Mouse (Mus musculus): ENCODE measurements around the gene Fmo3. TPM values are rescaled to one million over a fixed set of nuclear protein-coding genes. Genes with fewer than 3 reads are reported as not detected.

Gene Fmo3
- polyA plus RNA-seq, 1 experiment: not detected

DNA sequence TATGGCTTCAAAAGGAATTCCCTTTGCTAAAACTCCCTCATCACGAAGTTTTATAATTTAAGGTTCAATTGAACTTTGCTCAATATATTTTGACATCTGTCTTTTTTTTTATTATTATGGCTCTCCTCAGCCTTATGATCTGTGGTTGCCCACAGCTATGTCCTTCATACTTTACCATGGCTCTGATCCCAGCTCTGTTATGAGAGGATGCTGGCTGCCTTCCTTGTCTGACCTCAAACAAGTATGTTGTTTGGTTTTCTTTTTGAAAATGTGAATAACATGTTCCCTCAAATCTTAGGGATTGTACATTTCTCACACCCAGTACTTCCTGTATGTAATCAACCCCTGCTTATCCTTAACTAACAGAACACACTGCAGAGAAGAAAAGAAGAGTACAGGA lies 26.9 kb downstream of the Fmo3 start:
- H3K79me2 ChIP-seq (ENCODE audit: control insufficient read depth, insufficient read depth): no peaks in the 10 kb centered on the region
- H3K27me3 ChIP-seq (ENCODE audit: control insufficient read depth, insufficient read depth, insufficient read length): no peaks in the 10 kb centered on the region
- TF ChIP-seq SRF (IDR thresholded peaks at IDR 0.05; ENCODE audit: control insufficient read depth, insufficient read length, low read depth): no peak
- no peak for TF ChIP-seq TCF3 (IDR thresholded peaks at IDR 0.05; ENCODE audit: insufficient read length, low read depth)
- TF ChIP-seq USF1 (IDR thresholded peaks at IDR 0.05; ENCODE audit: low read depth): no peak
- TF ChIP-seq MYOD1 (IDR thresholded peaks at IDR 0.05; ENCODE audit: control insufficient read depth in 1 of 3, insufficient read length in 2 of 3, low read depth in 2 of 3): no peak
- TF ChIP-seq MAX (IDR thresholded peaks at IDR 0.05; ENCODE audit: low read depth): no peak
- TF ChIP-seq E2F4 (IDR thresholded peaks at IDR 0.05; ENCODE audit: insufficient read depth): no peak
- TF ChIP-seq MYOG (IDR thresholded peaks at IDR 0.05; ENCODE audit: control insufficient read depth in 1 of 3, insufficient read depth in 1 of 3, insufficient read length in 2 of 3, low read depth in 2 of 3): no peak
- no peak for TF ChIP-seq CEBPB (IDR thresholded peaks at IDR 0.05; ENCODE audit: insufficient read depth, poor library complexity, severe bottlenecking)
- TF ChIP-seq REST (IDR thresholded peaks at IDR 0.05; ENCODE audit: insufficient read depth, insufficient read length): no peak
- no peak for TF ChIP-seq POLR2A (IDR thresholded peaks at IDR 0.05; ENCODE audit: insufficient read length, low read depth)
- TF ChIP-seq TCF12 (IDR thresholded peaks at IDR 0.05; ENCODE audit: insufficient read depth, poor library complexity, severe bottlenecking): no peak
- TF ChIP-seq POLR2AphosphoS2 (IDR thresholded peaks at IDR 0.05; ENCODE audit: insufficient read length, low read depth): no peak
- no peak overlapping the region for H3K4me2 ChIP-seq (ENCODE audit: low read depth)
- H3K4me3 ChIP-seq: no peak overlapping the region
- H3K36me3 ChIP-seq (ENCODE audit: control insufficient read depth, insufficient read depth): no peaks in the 10 kb centered on the region
- H3ac ChIP-seq (ENCODE audit: control insufficient read depth, insufficient read length): no peak overlapping the region

DNA sequence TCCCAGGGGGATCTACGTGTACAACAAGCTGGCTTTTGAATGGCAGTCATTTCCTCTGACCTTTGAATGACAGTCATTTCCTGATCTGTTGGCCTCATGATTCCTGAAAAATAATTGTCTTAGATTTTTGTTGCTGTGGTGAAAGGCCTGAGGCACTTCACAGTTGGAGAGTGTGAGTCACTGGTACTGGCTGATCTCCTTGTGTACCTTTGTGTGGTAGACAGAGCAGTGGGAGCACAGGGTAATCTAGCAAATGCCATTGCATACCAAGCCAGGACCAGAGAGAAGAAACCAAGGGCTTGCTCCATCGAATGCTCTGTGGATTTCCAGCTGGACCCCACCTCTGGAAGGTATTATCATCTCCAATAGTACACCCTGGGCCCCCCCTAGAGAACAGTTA lies 31.2 kb downstream of the Fmo3 start:
- Histone ChIP-seq H3K4me2 (ENCODE audit: low read depth) (no peak overlapping the region), H3K36me3 (ENCODE audit: control insufficient read depth, insufficient read depth) (no peaks in the 10 kb centered on the region), H3K4me3 (no peak overlapping the region), H3K79me2 (ENCODE audit: control insufficient read depth, insufficient read depth) (no peaks in the 10 kb centered on the region), H3K27me3 (ENCODE audit: control insufficient read depth, insufficient read depth, insufficient read length) (no peaks in the 10 kb centered on the region), H3ac (ENCODE audit: control insufficient read depth, insufficient read length) (no peak overlapping the region)
- TF ChIP-seq REST (IDR thresholded peaks at IDR 0.05; ENCODE audit: insufficient read depth, insufficient read length): no peak
- TF ChIP-seq USF1 (IDR thresholded peaks at IDR 0.05; ENCODE audit: low read depth): no peak
- no peak for TF ChIP-seq MYOG (IDR thresholded peaks at IDR 0.05; ENCODE audit: control insufficient read depth in 1 of 3, insufficient read depth in 1 of 3, insufficient read length in 2 of 3, low read depth in 2 of 3)
- TF ChIP-seq CEBPB (IDR thresholded peaks at IDR 0.05; ENCODE audit: insufficient read depth, poor library complexity, severe bottlenecking): no peak
- TF ChIP-seq SRF (IDR thresholded peaks at IDR 0.05; ENCODE audit: control insufficient read depth, insufficient read length, low read depth): no peak
- TF ChIP-seq MAX (IDR thresholded peaks at IDR 0.05; ENCODE audit: low read depth): no peak
- TF ChIP-seq TCF3 (IDR thresholded peaks at IDR 0.05; ENCODE audit: insufficient read length, low read depth): no peak
- TF ChIP-seq MYOD1 (IDR thresholded peaks at IDR 0.05; ENCODE audit: control insufficient read depth in 1 of 3, insufficient read length in 2 of 3, low read depth in 2 of 3): no peak

DNA sequence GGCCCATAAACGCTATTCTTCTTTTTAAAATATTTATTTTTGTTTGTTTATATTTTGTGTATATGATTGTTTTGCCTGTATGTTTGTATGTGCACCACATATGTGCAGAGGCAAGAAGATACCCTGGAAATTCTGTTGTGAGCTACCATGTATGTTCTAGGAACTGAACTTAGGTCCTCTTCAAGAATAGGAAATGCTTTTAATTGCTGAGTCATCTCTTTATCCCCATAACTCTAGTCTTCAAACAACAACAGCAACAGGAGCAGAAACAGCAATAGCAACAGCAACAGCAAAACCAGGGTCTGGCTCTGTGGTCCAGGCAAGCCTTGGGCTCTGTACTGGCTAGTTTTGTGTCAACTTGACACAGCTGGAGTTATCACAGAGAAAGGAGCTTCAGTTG lies 34.6 kb downstream of the Fmo3 start:
- Histone ChIP-seq H3K27me3 (ENCODE audit: control insufficient read depth, insufficient read depth, insufficient read length) (no peaks in the 10 kb centered on the region), H3ac (ENCODE audit: control insufficient read depth, insufficient read length) (no peak overlapping the region), H3K4me3 (no peak overlapping the region), H3K36me3 (ENCODE audit: control insufficient read depth, insufficient read depth) (no peaks in the 10 kb centered on the region), H3K4me2 (ENCODE audit: low read depth) (no peak overlapping the region), H3K79me2 (ENCODE audit: control insufficient read depth, insufficient read depth) (no peaks in the 10 kb centered on the region)
- TF ChIP-seq POLR2AphosphoS2 (IDR thresholded peaks at IDR 0.05; ENCODE audit: insufficient read length, low read depth) (no peak), MYOD1 (IDR thresholded peaks at IDR 0.05; ENCODE audit: control insufficient read depth in 1 of 3, insufficient read length in 2 of 3, low read depth in 2 of 3) (no peak), E2F4 (IDR thresholded peaks at IDR 0.05; ENCODE audit: insufficient read depth) (no peak), MAX (IDR thresholded peaks at IDR 0.05; ENCODE audit: low read depth) (no peak), TCF12 (IDR thresholded peaks at IDR 0.05; ENCODE audit: insufficient read depth, poor library complexity, severe bottlenecking) (no peak)

DNA sequence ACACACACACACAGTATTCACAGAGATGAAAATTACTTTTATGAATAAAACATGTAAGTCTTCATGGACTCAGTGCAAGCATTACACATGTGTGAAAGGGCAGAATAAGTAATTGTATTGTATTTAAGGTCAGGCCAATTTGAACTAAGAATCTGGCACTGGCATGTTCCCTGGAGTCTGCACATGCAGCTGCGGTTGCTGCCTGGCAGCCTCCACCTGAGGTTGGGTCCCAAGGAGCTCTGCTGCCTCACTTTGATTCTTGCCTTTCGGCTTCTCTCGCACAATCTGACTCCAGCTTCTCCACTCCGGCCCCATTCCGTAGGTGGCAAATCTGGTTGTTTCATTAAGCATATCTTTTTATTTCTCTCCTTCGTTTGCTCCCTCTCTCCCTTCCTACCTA lies 36.4 kb downstream of the Fmo3 start:
- Histone ChIP-seq H3K4me2 (ENCODE audit: low read depth) (no peak overlapping the region), H3K4me3 (no peak overlapping the region), H3K36me3 (ENCODE audit: control insufficient read depth, insufficient read depth) (no peaks in the 10 kb centered on the region), H3K27me3 (ENCODE audit: control insufficient read depth, insufficient read depth, insufficient read length) (no peaks in the 10 kb centered on the region), H3K79me2 (ENCODE audit: control insufficient read depth, insufficient read depth) (no peaks in the 10 kb centered on the region), H3ac (ENCODE audit: control insufficient read depth, insufficient read length) (no peak overlapping the region)
- TF ChIP-seq POLR2AphosphoS2 (IDR thresholded peaks at IDR 0.05; ENCODE audit: insufficient read length, low read depth) (no peak), TCF3 (IDR thresholded peaks at IDR 0.05; ENCODE audit: insufficient read length, low read depth) (no peak)

DNA sequence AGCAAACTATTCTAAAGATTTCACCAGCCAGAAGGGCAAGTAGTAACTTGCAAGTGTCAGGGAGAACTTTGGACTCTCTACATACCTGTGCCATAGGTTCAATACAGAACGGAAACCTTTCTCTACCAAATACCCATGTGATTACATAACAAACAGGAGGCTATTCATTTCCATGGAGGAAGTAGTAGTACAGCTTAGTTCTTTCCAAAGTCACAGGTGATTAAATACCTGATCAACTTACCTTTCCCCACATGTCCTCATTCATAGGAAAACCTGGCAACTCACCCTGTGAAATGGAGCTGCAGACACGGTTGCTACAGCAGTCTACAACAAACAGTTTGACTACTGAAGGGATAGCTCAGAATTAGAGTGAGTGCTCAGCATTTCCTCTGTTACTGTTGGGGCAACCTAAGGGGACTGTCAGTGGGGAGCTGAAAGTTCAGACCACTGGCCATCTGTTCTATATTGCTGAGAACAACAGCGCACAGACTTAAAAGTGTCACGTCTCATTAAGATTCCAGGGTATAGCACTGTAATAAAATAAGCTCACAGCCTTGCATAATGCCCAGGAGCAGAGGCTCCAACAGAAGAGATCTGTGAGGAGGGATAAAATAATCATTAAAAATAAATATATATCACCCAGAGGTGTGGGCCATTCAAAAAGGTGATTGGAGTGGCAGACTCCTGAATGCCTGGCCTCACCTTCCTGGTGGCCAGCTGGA lies 37.3 kb downstream of the Fmo3 start:
- H3K36me3 ChIP-seq (ENCODE audit: control insufficient read depth, insufficient read depth): no peaks in the 10 kb centered on the region
- no peaks in the 10 kb centered on the region for H3K79me2 ChIP-seq (ENCODE audit: control insufficient read depth, insufficient read depth)
- H3ac ChIP-seq (ENCODE audit: control insufficient read depth, insufficient read length): no peak overlapping the region
- H3K4me2 ChIP-seq (ENCODE audit: low read depth): no peak overlapping the region
- TF ChIP-seq E2F4 (IDR thresholded peaks at IDR 0.05; ENCODE audit: insufficient read depth): no peak
- no peak for TF ChIP-seq MYOD1 (IDR thresholded peaks at IDR 0.05; ENCODE audit: control insufficient read depth in 1 of 3, insufficient read length in 2 of 3, low read depth in 2 of 3)
- TF ChIP-seq REST (IDR thresholded peaks at IDR 0.05; ENCODE audit: insufficient read depth, insufficient read length): no peak
- no peak for TF ChIP-seq SRF (IDR thresholded peaks at IDR 0.05; ENCODE audit: control insufficient read depth, insufficient read length, low read depth)
- no peak for TF ChIP-seq POLR2A (IDR thresholded peaks at IDR 0.05; ENCODE audit: insufficient read length, low read depth)
- TF ChIP-seq CEBPB (IDR thresholded peaks at IDR 0.05; ENCODE audit: insufficient read depth, poor library complexity, severe bottlenecking): no peak
- no peak for TF ChIP-seq MYOG (IDR thresholded peaks at IDR 0.05; ENCODE audit: control insufficient read depth in 1 of 3, insufficient read depth in 1 of 3, insufficient read length in 2 of 3, low read depth in 2 of 3)
- no peak for TF ChIP-seq POLR2AphosphoS2 (IDR thresholded peaks at IDR 0.05; ENCODE audit: insufficient read length, low read depth)
- TF ChIP-seq TCF12 (IDR thresholded peaks at IDR 0.05; ENCODE audit: insufficient read depth, poor library complexity, severe bottlenecking): no peak
- TF ChIP-seq TCF3 (IDR thresholded peaks at IDR 0.05; ENCODE audit: insufficient read length, low read depth): no peak
- TF ChIP-seq USF1 (IDR thresholded peaks at IDR 0.05; ENCODE audit: low read depth): no peak
- TF ChIP-seq MAX (IDR thresholded peaks at IDR 0.05; ENCODE audit: low read depth): no peak
- H3K4me3 ChIP-seq: no peak overlapping the region
- no peaks in the 10 kb centered on the region for H3K27me3 ChIP-seq (ENCODE audit: control insufficient read depth, insufficient read depth, insufficient read length)

All from myocyte (in vitro differentiated cells).